ENCODE assay signal across 27 mouse cellular contexts in genomic region chr13:23925792-23926191, GRCm38 (mm10). TPM values are rescaled to one million over a fixed set of nuclear protein-coding genes. Genes with fewer than 3 reads are reported as not detected.
DNase-seq lines count a peak whose midpoint lies in the region; ATAC-seq lines count a peak whose summit lies in the region.
"Had no signal": no experiment of that assay in that cellular context is flagged by ENCODE, and none has a peak within 500 bp of the region (broad histone marks: within the 10 kb centered on the region; RNA-seq: fewer than 3 reads in every experiment).

No protein-coding gene starts in this region.

- H3K4me2 ChIP-seq in forebrain, embryonic 14.5 days (ENCODE audit: low read length), result no peak overlapping the region
- no peak overlapping the region for H3K4me2 ChIP-seq in forebrain, embryonic 11.5 days (ENCODE audit: low read depth, low read length, severe bottlenecking)
- H3K4me2 ChIP-seq in forebrain, embryonic 16.5 days (ENCODE audit: low read length), result no peak overlapping the region
- no peak overlapping the region for H3K4me2 ChIP-seq in forebrain, embryonic 12.5 days
- no peak overlapping the region for H3K4me2 ChIP-seq in intestine, embryonic 16.5 days (ENCODE audit: low read depth, low read length)
- H3K4me2 ChIP-seq: embryonic facial prominence, embryonic 13.5 days; embryonic facial prominence, embryonic 15.5 days had no signal

- H3K4me3 ChIP-seq in forebrain, embryonic 14.5 days (ENCODE audit: low read depth, low read length), result no peak overlapping the region
- no peak overlapping the region for H3K4me3 ChIP-seq in forebrain, embryonic 11.5 days (ENCODE audit: low read depth, low read length)
- H3K4me3 ChIP-seq in forebrain, embryonic 16.5 days (replicated peaks; ENCODE audit: low read length), result no peak overlapping the region
- no peak overlapping the region for H3K4me3 ChIP-seq in forebrain, embryonic 12.5 days (replicated peaks)
- no peak overlapping the region for H3K4me3 ChIP-seq in intestine, embryonic 16.5 days (ENCODE audit: low read length)
- H3K4me3 ChIP-seq: embryonic facial prominence, embryonic 13.5 days; embryonic facial prominence, embryonic 15.5 days; erythroblast, embryonic 14.5 days; gastrocnemius, adult 2 months had no signal

- H3K9me3 ChIP-seq in forebrain, embryonic 14.5 days (replicated peaks; ENCODE audit: control insufficient read depth, low read length), result no peaks in the 10 kb centered on the region
- no peaks in the 10 kb centered on the region for H3K9me3 ChIP-seq in forebrain, embryonic 11.5 days (ENCODE audit: control insufficient read depth, low read length)
- no peaks in the 10 kb centered on the region for H3K9me3 ChIP-seq in forebrain, embryonic 16.5 days (ENCODE audit: control insufficient read depth, low read length)
- no peaks in the 10 kb centered on the region for H3K9me3 ChIP-seq in forebrain, embryonic 12.5 days
- H3K9me3 ChIP-seq in intestine, embryonic 16.5 days (ENCODE audit: control insufficient read depth, low read length), result no peaks in the 10 kb centered on the region
- H3K9me3 ChIP-seq: embryonic facial prominence, embryonic 13.5 days; embryonic facial prominence, embryonic 15.5 days; G1E had no signal

- H3K9ac ChIP-seq in forebrain, embryonic 14.5 days (ENCODE audit: low read length), result no peak overlapping the region
- H3K9ac ChIP-seq in forebrain, embryonic 11.5 days (ENCODE audit: low read length), result no peak overlapping the region
- no peak overlapping the region for H3K9ac ChIP-seq in forebrain, embryonic 16.5 days (replicated peaks; ENCODE audit: low read depth, low read length)
- no peak overlapping the region for H3K9ac ChIP-seq in forebrain, embryonic 12.5 days
- no peak overlapping the region for H3K9ac ChIP-seq in intestine, embryonic 16.5 days (ENCODE audit: low read depth, low read length)
- H3K9ac ChIP-seq: embryonic facial prominence, embryonic 13.5 days; embryonic facial prominence, embryonic 15.5 days had no signal

- H3K4me1 ChIP-seq in forebrain, embryonic 14.5 days (ENCODE audit: control insufficient read depth, insufficient read depth, low read length), result no peaks in the 10 kb centered on the region
- H3K4me1 ChIP-seq in forebrain, embryonic 11.5 days (replicated peaks; ENCODE audit: control insufficient read depth, insufficient read depth, low read length), result no peaks in the 10 kb centered on the region
- H3K4me1 ChIP-seq in forebrain, embryonic 16.5 days (replicated peaks; ENCODE audit: control insufficient read depth, insufficient read depth, low read length), result no peaks in the 10 kb centered on the region
- H3K4me1 ChIP-seq in forebrain, embryonic 12.5 days, result no peaks in the 10 kb centered on the region
- peaks cover 7% of the 10 kb centered on the region; the same call in 1 of the 2 replicates for H3K4me1 ChIP-seq in intestine, embryonic 16.5 days (ENCODE audit: control insufficient read depth, insufficient read depth, low read length)

- DNase-seq in forebrain, embryonic 14.5 days (ENCODE audit: low spot score), result peak; percentile 22
- DNase-seq in forebrain, embryonic 11.5 days (ENCODE audit: low spot score), result no peak
- DNase-seq in brain, adult 2 months (ENCODE audit: low read depth, low spot score), result peak; percentile 14
- DNase-seq: adrenal gland, adult 8-10 months; adrenal gland, postnatal 14 days; B cell, adult 2 months; cerebellum, adult 11 months; cerebellum, adult 18-20 months; cerebellum, adult 8-10 months; cerebellum, adult 9-11 months; cerebellum, postnatal 14 days; cerebellum, postnatal 36 days; embryo, embryonic 11 days; gastrocnemius, adult 2 months had no signal

- H3K27me3 ChIP-seq in forebrain, embryonic 14.5 days (replicated peaks; ENCODE audit: control insufficient read depth, insufficient read depth, low read length), result no peaks in the 10 kb centered on the region
- H3K27me3 ChIP-seq in forebrain, embryonic 11.5 days (ENCODE audit: control insufficient read depth, insufficient read depth, low read length), result no peaks in the 10 kb centered on the region
- no peaks in the 10 kb centered on the region for H3K27me3 ChIP-seq in forebrain, embryonic 16.5 days (replicated peaks; ENCODE audit: control insufficient read depth, insufficient read depth, low read length)
- no peaks in the 10 kb centered on the region for H3K27me3 ChIP-seq in forebrain, embryonic 12.5 days
- H3K27me3 ChIP-seq in intestine, embryonic 16.5 days (replicated peaks; ENCODE audit: control insufficient read depth, insufficient read depth, low read length), result no peaks in the 10 kb centered on the region
- H3K27me3 ChIP-seq: CH12.LX; embryonic facial prominence, embryonic 13.5 days; embryonic facial prominence, embryonic 15.5 days had no signal

- no peak for ATAC-seq in forebrain, embryonic 14.5 days
- no peak for ATAC-seq in forebrain, embryonic 11.5 days (replicated peaks; ENCODE audit: low FRiP score)
- ATAC-seq in forebrain, embryonic 16.5 days, result peak; percentile 64; the same call in 1 of the 2 replicates
- no peak for ATAC-seq in forebrain, embryonic 12.5 days (ENCODE audit: low FRiP score)
- ATAC-seq in intestine, embryonic 16.5 days, result no peak
- ATAC-seq: activated CD4-positive, CD25-positive, alpha-beta regulatory T cell, adult 4 months; CD4-positive, CD25-positive, alpha-beta regulatory T cell, adult 4 months; Patski had no signal

- no peak overlapping the region for H3K27ac ChIP-seq in forebrain, embryonic 14.5 days (ENCODE audit: low read depth, low read length)
- no peak overlapping the region for H3K27ac ChIP-seq in forebrain, embryonic 11.5 days (ENCODE audit: low read depth, low read length)
- H3K27ac ChIP-seq in forebrain, embryonic 16.5 days (ENCODE audit: low read length), result no peak overlapping the region; the same call in 1 of the 2 replicates
- H3K27ac ChIP-seq in forebrain, embryonic 12.5 days, result no peak overlapping the region
- H3K27ac ChIP-seq in intestine, embryonic 16.5 days (ENCODE audit: low read length), result no peak overlapping the region
- H3K27ac ChIP-seq: embryonic facial prominence, embryonic 13.5 days; embryonic facial prominence, embryonic 15.5 days; gastrocnemius, adult 2 months had no signal

- 72% methylated on average over 2 of the region's 2 CpGs for WGBS in forebrain, embryonic 14.5 days
- 68% methylated on average over 2 of the region's 2 CpGs for WGBS in forebrain, embryonic 11.5 days
- WGBS in forebrain, embryonic 16.5 days, result 58% methylated on average over 2 of the region's 2 CpGs
- 58% methylated on average over 2 of the region's 2 CpGs for WGBS in forebrain, embryonic 12.5 days
- 65% methylated on average over 2 of the region's 2 CpGs for WGBS in intestine, embryonic 16.5 days

- H3K36me3 ChIP-seq in forebrain, embryonic 14.5 days (ENCODE audit: control insufficient read depth, insufficient read depth, low read length), result no peaks in the 10 kb centered on the region
- no peaks in the 10 kb centered on the region for H3K36me3 ChIP-seq in forebrain, embryonic 11.5 days (ENCODE audit: control insufficient read depth, insufficient read depth, low read length)
- H3K36me3 ChIP-seq in forebrain, embryonic 16.5 days (ENCODE audit: control insufficient read depth, insufficient read depth), result no peaks in the 10 kb centered on the region
- H3K36me3 ChIP-seq in forebrain, embryonic 12.5 days (replicated peaks), result no peaks in the 10 kb centered on the region
- H3K36me3 ChIP-seq in intestine, embryonic 16.5 days (ENCODE audit: control insufficient read depth, insufficient read depth, low read length), result no peaks in the 10 kb centered on the region
- H3K36me3 ChIP-seq: embryonic facial prominence, embryonic 13.5 days; embryonic facial prominence, embryonic 15.5 days; G1E had no signal

RNA-seq across cellular contexts. Expression of gene Hist1h2ba, which starts 8.2 kb away (rescaled TPM):
- not detected in 2 replicates for polyA plus RNA-seq in forebrain, embryonic 14.5 days (2014; fragmentation: Nextera tagmentation; extraction: Ambion mirVana)
- polyA plus RNA-seq in forebrain, embryonic 11.5 days (2014; fragmentation: Nextera tagmentation; extraction: Ambion mirVana), result not detected in 2 replicates
- not detected in 2 replicates for polyA plus RNA-seq in forebrain, embryonic 16.5 days (2015; fragmentation: Nextera tagmentation; extraction: Ambion mirVana)
- polyA plus RNA-seq in forebrain, embryonic 12.5 days (2016; fragmentation: Nextera tagmentation; extraction: Ambion mirVana), result not detected in 2 replicates
- polyA plus RNA-seq in intestine, embryonic 16.5 days (2015; fragmentation: Nextera tagmentation; extraction: Ambion mirVana), result not detected in 2 replicates
- polyA plus RNA-seq: activated CD4-positive, CD25-positive, alpha-beta regulatory T cell, adult 4 months; CD4-positive, CD25-positive, alpha-beta regulatory T cell, adult 4 months; embryonic facial prominence, embryonic 11.5 days; embryonic facial prominence, embryonic 13.5 days; embryonic facial prominence, embryonic 15.5 days; erythroblast, embryonic 14.5 days; frontal cortex, adult 2 months; G1E; Patski had no signal

RNA-seq across cellular contexts. Expression of gene Hist1h2aa, which starts 8.5 kb away (rescaled TPM):
- polyA plus RNA-seq in forebrain, embryonic 14.5 days (2014; fragmentation: Nextera tagmentation; extraction: Ambion mirVana), result not detected in 2 replicates
- polyA plus RNA-seq in forebrain, embryonic 11.5 days (2014; fragmentation: Nextera tagmentation; extraction: Ambion mirVana), result not detected in 2 replicates
- not detected in 2 replicates for polyA plus RNA-seq in forebrain, embryonic 16.5 days (2015; fragmentation: Nextera tagmentation; extraction: Ambion mirVana)
- not detected in 2 replicates for polyA plus RNA-seq in forebrain, embryonic 12.5 days (2016; fragmentation: Nextera tagmentation; extraction: Ambion mirVana)
- polyA plus RNA-seq in intestine, embryonic 16.5 days (2015; fragmentation: Nextera tagmentation; extraction: Ambion mirVana), result not detected in 2 replicates
- polyA plus RNA-seq: activated CD4-positive, CD25-positive, alpha-beta regulatory T cell, adult 4 months; CD4-positive, CD25-positive, alpha-beta regulatory T cell, adult 4 months; embryonic facial prominence, embryonic 11.5 days; embryonic facial prominence, embryonic 13.5 days; embryonic facial prominence, embryonic 15.5 days; erythroblast, embryonic 14.5 days; frontal cortex, adult 2 months; G1E; Patski had no signal

RNA-seq across cellular contexts. Expression of gene Slc17a4, which starts 11.0 kb away (rescaled TPM):
- polyA plus RNA-seq in forebrain, embryonic 14.5 days (2014; fragmentation: Nextera tagmentation; extraction: Ambion mirVana), result not detected in 2 replicates
- not detected in 2 replicates for polyA plus RNA-seq in forebrain, embryonic 11.5 days (2014; fragmentation: Nextera tagmentation; extraction: Ambion mirVana)
- polyA plus RNA-seq in forebrain, embryonic 16.5 days (2015; fragmentation: Nextera tagmentation; extraction: Ambion mirVana), result not detected in 2 replicates
- not detected in 2 replicates for polyA plus RNA-seq in forebrain, embryonic 12.5 days (2016; fragmentation: Nextera tagmentation; extraction: Ambion mirVana)
- 24.8 and 31.7 TPM in 2 replicates for polyA plus RNA-seq in intestine, embryonic 16.5 days (2015; fragmentation: Nextera tagmentation; extraction: Ambion mirVana)
- polyA plus RNA-seq: activated CD4-positive, CD25-positive, alpha-beta regulatory T cell, adult 4 months; CD4-positive, CD25-positive, alpha-beta regulatory T cell, adult 4 months; embryonic facial prominence, embryonic 11.5 days; embryonic facial prominence, embryonic 13.5 days; embryonic facial prominence, embryonic 15.5 days; erythroblast, embryonic 14.5 days; frontal cortex, adult 2 months; G1E had no signal

RNA-seq across cellular contexts. Expression of gene Slc17a1, which starts 58.2 kb away (rescaled TPM):
- polyA plus RNA-seq in forebrain, embryonic 14.5 days (2014; fragmentation: Nextera tagmentation; extraction: Ambion mirVana), result not detected in 2 replicates
- polyA plus RNA-seq in forebrain, embryonic 11.5 days (2014; fragmentation: Nextera tagmentation; extraction: Ambion mirVana), result not detected in 2 replicates
- polyA plus RNA-seq in forebrain, embryonic 16.5 days (2015; fragmentation: Nextera tagmentation; extraction: Ambion mirVana), result not detected in 2 replicates
- polyA plus RNA-seq in forebrain, embryonic 12.5 days (2016; fragmentation: Nextera tagmentation; extraction: Ambion mirVana), result not detected in 2 replicates
- polyA plus RNA-seq in intestine, embryonic 16.5 days (2015; fragmentation: Nextera tagmentation; extraction: Ambion mirVana), result 0.77 and 0.97 TPM in 2 replicates
- polyA plus RNA-seq: activated CD4-positive, CD25-positive, alpha-beta regulatory T cell, adult 4 months; embryonic facial prominence, embryonic 11.5 days; embryonic facial prominence, embryonic 13.5 days; embryonic facial prominence, embryonic 15.5 days; erythroblast, embryonic 14.5 days; frontal cortex, adult 2 months; G1E had no signal

Comparison
In these comparisons a context has a peak if more than half of its experiments do, and no peak if none do; other contexts are left out.
1. RNA of gene Slc17a4, which starts 11.0 kb away (polyA plus RNA-seq): 24.8 to 31.7 TPM in intestine, embryonic 16.5 days; not detected in forebrain, embryonic 14.5 days, not detected in forebrain, embryonic 11.5 days, not detected in forebrain, embryonic 16.5 days and not detected in forebrain, embryonic 12.5 days; every median in the first group is over 10 times any median in the second.